Mouse (Mus musculus) mouse trophoblast stem cell (cell line): ENCODE results near the gene Calr4.

Source experiments
- in situ Hi-C, 2 experiments: fragments of 300-500 bp; cut with MseI, MboI; formaldehyde crosslinking; loops; 2 replicates in 1 of 2; 3 replicates in 1 of 2; pipeline ENCODE4 v1.15.1; 2025

Calr4 gene

DNA sequence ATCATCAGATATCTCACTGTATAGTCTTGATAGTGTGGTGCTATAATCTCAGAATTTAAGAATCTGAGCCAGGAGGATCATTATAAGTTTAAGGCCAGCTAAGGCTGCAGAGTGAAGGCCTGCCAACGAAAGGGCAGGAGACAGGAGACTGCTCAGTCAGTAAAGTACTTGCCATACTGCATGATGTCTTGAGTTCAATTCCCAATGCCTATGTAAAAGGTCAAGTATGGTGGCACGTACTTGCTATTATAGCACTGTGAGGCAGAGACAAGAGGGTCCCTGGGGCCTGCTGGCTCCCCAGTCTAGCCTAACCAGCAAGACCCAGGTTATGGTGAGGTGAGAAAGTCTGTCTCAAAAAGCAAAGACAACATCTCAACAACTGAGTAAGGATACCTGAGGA lies at the start of gene Calr4:
TSS of gene Calr4 (plus strand) at position 301 of the 400 bp plus-strand sequence.
- in situ Hi-C loops: no loop called here

DNA sequence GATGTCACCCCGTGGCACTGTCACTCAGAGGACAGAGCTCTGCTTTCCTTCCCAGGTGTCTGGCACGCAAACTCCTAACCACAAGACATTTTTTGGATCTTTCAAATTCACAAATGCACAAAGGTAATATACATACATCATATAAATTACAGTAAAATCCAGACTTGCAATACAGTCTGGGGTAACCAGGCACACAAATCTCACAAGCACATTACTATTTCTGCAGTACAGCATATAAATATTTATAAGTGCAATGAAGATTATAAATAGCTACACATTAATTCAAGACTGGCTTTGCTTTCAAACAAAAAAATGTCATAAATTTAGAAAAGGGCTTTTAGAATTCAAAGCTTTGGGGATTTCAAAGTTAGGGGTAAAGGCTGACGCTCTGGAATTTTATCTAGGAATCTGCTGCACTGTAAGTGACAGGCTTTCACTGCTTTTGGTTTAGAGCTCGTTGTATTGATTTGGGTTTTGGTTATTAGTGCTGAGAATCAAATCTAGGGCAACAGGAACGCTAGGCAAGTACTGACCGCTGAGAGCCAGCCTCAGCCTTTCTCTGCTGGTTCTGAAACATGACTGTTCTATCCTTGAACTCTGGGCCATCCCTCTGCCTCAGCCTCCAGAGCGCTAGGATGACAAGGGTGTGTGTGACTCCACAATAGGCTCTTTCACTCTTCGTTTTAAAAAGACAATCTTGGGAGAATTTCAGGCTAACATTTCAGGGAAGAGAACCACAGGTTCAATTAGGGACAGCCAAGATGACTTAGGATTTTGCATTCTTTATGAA lies 48.5 kb upstream of the Calr4 start:
- in situ Hi-C loops: no loop called here

DNA sequence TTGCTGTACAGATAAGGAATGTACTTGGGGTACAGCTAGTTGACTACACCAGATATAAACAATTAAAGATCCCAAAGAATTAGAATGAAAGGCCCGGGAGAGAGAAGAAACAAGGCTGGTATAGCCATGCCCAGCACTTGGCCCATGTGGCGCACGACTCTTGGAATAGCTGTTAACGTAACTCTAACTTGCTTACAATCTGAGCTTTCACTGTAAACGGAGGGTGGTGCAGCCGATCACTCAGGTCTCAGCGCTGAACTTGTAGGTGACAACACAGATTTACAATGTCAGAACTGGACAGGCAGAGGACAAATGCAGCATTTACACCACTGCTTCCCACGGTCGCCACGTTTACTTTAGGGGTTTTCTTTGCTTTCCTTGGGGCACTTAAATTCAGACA lies 42.7 kb upstream of the Calr4 start:
- in situ Hi-C loops: no loop called here

DNA sequence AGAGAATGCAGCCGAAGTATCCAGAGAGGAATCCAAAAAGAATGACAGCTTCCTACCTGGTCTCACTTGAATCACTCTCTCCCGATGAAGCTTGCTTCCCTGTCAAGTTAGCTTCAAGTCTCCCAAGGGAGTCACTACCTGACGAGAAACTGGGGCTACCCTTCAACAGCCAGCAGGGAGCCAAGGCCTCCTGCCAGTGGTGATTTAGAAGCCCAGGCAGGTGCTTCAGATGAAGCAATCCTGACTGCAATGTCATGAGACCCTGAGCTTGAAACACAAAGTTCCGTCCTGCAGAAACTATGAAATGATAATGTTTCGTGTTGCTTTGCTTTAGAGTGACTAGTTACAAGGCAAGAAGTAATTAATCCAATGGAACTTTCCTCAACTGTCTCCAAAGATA lies 40.4 kb upstream of the Calr4 start:
- in situ Hi-C loops: no loop called here

DNA sequence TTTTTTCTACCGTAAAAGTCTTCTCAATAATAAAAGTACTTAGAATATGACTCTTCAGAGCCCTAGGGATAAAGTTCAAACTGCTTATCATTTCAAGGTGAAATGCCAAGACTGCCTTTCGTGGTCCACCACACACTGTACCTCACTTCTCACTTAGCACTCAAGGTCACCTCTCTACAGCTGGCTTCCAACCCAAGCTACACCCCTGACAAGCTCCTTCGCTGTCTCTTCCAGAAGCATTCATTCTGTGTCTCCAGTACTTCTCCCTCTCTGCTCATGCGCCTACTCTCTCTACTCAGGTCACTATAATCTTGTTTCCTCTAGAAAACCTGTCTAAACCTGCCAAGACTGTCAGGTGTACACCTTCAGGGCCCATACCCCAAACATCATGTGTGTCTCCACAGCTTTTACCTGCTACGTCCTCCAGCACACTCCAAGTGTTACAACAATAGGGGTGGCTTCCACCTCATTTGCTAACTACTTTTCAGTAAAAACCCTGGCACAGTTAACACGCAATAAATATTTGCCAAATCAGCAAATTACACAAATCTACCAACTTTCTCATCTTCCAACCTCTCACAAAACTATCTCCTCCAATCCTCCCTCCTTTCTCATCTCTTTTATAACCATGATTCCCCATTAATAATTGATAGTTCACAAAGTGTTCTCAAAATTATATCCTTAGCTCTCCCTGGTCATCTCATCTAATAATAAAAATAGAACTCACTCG lies 38.2 kb upstream of the Calr4 start:
- in situ Hi-C loops: no loop called here

DNA sequence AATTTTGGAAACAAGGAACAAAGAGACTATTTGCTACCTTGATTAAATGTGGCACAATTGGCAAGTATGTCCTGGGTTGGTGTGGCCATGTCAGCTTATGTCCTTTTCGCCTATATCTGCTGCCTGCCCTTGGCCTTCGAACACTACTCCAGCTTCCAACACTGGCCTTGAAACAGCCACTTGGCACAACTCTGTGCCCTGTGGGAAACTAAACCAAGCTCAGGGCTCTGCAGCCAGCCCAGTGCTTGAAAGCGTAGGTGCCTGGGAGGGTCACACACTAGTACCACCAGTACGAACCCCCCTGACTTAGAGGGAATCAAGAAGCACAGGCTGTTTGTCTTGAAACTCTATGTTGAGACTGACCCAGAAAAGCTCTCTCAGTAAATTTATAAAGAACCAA lies 35.2 kb upstream of the Calr4 start:
- in situ Hi-C loops: no loop called here

DNA sequence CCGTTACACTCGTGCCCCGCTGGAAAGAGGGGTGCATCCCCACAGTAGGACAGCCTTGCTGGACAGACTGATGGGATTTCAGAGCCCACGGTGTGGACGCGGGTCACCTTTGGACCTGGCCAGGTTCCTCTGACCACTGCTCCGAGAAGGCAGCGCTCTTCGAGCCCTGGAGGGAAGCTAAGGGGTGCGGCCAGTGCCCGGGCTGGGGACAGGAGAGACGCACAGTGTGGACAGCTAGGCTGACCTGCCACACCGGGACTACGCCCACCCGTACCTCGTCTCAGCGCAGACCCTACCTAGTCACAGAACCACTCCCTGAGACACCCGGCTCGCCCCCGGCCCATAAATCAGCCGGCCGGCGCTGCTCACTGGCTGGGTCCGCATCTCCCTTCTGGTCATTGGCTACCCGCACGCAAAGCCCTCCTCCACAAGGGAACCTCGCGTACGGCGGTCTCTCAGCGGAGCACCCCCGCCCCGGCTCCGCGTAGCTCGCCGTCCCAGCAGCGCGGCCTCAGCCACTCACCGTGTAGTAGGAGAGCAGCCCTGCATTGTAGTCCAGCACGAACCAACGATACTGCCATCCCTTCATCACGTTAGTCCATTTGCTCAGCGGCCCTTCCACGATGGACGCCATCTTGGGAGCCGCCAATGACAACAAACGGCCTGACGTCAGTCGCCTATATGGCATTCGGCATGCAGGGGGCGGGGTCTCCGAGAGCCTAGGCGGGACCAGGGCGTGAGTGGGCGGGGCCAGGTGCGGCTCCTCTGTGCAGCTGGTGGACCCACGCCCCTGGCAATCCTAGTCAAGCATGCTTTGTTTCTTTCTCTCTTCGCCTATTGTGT lies 32.5 kb upstream of the Calr4 start, which contains the start of gene Osbpl9:
TSS of gene Osbpl9 (minus strand) at position 691 of the 843 bp plus-strand sequence.
- in situ Hi-C loops: no loop called here

DNA sequence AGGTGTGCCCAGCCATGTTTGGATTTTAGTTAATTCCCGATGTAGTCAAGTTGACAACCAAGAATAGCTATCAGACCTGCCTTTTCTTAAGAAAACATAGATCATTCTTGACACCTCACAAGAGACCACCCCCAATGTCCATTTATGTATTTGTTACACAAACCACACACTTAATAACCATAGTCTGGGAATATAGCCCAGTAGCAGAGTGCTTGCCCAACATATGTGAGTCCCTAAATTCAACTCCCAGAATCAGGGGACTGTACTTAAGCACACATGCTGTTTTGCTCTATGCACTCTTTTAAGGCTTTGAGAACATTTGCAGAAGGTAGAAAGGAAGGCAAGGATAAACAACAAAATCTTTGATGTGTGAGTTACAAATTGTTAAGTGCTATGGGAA lies 30.4 kb upstream of the Calr4 start:
- in situ Hi-C loops: no loop called here

DNA sequence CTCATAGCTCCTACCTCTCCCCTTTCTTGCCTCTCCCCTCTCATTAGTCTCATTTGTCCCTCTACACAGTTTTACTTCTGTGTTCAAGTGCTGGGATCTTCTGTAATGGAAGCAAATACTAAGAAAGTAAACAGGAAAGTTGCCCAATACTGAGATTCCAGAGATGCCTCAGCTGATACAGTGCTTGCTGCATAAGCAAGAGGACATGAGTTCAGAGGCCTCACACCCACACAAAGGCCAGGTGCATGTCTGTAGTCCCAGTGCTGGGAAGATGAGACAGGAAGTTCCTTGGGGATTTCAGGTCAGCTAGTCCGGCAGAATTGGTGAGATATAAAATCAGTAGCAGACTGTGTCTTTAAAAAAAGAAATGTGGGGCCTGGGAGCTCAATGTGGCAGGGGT lies 29.9 kb upstream of the Calr4 start:
- in situ Hi-C loops: no loop called here

DNA sequence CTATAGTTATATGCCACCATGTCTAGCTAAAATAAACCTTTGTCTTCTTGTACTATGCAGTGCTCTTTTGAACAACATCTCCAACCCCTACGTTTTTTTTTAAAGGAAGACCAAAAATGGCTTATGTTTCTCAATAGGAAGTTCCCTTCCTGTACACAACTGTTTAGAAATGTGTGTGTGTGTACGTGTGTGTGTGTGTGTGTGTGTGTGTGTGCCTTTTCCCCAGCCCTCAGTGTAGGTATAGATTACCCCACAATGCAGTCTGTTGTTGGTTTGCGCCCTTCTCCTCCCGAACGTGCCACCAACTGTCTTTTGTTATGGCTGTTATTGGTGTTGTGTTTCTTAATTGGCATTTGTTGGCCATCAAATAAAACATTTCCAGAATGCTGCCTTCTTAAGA lies 26.8 kb upstream of the Calr4 start:
- in situ Hi-C loops: no loop called here

DNA sequence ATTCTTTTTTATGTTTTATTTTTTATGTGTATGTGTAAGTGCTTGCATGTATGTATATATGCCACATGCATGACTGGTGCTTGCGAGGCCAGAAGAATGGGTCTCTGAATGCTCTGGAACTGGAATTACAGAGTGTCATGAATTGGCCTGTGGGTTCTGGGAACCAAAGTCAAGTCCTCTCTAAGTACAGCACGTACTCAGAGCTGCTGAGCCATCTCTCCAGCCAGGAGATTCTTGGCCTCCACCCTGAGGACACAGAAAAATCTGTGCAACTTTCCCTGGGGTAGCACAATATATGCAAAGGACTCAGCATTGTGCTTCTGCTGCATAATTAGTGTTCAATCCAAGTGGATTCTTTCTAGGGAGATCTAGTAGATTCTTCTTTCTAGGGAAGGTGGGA lies 24.0 kb upstream of the Calr4 start:
- in situ Hi-C loops: no loop called here

DNA sequence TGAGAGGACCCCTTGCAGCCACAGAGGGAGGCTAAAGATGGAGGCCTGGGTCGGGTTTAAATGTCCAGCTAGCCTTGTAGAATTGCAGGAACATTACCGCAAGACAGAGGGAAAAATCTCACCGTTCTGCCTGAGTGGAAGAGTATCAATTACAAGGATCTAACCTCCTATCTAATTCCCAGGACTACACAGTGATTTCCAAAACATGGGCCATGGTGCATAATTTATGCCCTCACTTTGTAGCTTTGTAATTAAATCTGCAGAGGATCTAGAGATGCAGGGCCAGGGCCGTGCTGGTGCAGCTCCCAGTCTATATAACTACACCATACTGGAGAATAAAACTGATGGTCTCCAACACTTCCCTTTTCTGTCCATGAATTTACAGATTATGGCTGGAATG lies 23.4 kb upstream of the Calr4 start:
- in situ Hi-C loops: no loop called here

DNA sequence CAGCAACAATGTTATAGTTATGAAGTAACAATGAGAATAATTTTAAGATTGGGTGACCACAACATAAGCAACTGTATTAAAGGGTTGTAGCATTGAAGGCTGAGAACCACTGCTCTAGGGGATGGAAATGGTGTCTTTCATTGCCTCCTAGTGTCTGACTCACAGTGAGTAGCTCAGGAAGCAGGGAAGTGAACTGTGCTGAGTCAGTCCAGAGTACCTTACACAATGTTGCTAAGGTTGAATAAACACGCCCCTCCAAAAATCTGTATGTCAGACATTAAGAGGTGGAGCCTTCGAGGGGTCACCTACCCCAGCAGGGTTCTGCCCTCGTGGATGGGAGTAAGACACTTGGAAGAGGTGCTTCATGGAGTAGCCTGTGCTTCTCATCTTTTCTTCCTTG lies 20.3 kb upstream of the Calr4 start:
- in situ Hi-C loops: no loop called here

DNA sequence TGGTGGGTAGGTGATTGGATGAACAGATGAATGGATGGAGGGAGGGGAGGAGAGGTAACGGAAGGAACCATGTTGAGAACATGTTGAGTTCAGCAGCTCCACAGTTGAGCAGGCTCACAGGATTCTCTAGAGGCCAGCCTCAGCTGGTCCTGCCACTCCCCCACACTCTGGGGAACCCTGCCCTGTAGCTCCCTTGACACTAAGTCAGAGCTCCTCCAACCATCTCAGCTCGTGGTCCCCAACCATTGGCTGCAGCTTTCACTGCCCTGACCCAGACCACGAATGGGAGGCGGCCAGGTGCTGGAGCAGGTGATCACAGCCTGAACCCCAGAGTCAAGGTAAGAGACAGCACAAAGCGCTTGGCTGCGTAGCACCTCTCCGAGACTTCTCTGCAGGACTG lies 16.3 kb upstream of the Calr4 start:
- in situ Hi-C loops: no loop called here

DNA sequence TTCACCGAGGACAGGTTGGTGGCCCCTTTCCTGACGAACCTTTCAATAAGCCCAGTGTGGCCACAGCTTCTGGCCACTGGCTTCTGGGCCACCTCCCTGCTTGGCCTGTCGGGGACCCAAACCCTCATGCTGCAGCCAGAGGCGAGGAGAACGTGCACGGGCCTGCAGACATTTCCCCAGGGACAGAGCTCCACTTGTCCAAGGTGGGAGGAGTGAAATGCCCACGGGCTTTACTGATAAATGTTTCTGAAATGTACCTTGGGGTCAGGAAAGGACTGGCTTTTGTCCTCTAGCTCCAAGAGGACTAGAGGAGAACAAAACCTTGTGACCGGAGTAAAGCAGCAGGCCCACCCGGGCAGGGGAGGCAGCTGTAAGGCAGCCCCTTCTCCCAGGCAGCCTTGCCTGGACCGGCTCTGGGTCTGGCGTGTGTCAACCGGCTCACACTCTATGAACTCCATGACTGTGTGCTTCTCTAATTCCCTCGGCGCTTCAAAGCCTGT lies 13.8 kb upstream of the Calr4 start:
- in situ Hi-C loops: no loop called here

DNA sequence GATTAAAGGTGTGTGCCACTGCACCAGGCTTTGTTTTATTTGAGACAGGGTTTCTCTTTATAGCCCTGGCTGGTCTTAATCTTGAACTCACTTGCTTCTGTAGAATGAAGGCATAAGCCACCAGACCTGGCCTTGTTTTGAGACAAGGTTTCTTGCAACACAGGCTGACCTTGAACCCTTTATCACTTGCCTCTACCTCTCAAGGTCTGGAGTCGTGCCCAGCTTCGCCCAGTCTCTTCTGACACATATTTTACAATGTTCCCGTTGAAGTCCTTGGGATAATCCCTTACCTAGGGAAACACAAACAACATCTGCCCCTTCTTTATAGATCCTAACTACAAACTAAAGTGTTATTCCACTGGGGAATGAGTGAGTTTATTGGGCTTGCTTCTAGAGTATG lies 12.3 kb upstream of the Calr4 start:
- in situ Hi-C loops: no loop called here

DNA sequence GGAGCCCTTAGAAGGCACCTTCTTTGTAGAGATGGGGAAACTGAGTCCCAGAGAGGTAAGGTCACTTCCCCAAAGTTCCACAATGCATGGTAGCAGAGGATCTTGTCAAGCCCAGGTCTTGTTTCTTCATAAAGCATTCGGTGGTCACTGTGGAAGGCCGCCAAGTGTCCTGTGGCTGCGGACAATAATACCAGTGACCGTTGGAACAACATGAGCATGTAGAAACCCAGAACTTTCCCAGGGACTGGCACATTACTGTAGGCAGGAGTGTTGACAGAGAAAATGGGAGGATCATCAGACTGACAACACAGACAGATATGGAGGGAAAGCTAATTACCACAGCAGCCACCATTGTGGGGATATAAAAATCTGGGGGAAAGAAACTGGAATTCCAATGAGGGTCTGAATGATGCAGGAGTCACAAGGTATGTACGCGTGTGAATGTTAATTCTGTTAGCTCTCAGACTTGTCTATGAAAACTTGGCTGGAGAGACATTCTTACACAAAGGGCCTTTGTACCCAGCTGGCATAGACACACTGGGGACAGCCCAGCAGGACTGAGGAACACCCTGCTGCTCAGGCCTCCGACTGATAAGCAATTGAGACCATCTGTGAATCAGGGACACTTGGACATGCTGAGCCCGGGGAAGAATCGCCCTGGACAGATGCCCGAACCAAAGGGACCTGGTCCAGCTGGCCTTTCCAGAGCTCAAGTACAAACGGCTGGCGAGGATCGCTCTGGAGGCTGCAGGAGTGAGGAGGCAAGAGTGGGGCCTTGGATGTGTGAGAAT lies 9.3 kb upstream of the Calr4 start:
- in situ Hi-C loops: no loop called here

DNA sequence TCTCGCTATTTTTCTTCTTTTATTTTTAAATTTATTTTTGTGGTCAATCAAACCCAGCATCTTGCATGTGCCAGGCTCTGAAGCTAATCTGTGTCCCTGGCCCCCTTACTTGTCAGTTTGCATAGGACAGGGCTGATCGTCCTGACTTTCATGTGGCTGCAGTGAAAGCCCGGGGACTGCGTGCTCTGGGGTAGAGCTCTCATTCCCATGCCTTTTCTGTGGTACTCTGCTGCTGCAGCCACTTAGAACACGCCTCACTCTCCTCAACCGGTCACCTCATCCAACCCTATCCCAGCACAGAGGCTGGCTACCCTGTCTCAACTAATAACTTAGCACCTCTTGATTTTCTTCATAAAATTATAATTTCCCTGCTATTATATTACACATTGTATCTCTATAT lies 8.7 kb upstream of the Calr4 start:
- in situ Hi-C loops: no loop called here

DNA sequence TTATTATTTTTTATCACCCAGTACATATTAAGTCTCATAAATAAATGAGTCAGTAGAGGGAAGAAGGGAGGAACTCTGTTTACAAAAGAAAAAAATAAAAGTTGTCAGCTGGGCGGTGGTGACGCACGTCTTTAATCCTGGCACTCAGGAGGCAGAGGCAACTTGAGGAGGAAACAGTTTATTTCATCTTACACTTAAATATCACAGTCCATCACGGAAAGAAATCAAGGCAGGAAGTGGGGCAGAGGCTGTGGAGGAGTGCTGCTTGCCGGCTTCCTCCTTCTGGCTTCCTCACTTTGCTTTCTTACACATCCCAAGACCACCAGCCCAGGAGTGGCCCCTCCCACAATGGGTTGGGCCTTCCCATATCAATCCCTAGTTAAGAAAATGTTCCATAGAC lies 8.2 kb upstream of the Calr4 start:
- in situ Hi-C loops: no loop called here

DNA sequence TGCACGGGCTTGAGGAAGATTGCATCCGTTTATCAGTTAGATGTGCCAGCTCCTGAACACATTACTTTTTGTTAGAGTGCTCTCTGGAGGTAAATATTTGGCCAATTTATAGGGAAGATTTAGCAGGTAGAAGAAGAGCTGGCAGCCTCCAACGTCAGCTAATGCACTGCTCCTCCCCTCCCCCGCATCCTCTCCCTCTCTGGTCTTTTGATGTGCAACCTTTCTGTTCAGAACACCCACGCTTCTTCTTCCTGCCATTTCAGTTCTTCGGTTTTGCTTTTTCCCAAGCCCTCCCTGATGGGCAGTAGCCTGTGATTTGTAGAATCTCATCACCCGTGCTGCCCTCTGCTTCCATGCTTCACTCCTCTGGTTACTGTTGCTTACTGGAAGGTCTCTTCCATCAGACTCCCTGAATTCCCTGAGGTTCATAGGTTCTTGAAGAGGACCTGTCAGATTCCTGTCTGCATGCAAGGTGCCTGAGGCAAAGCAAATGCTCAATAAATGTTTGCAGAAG lies 4.5 kb upstream of the Calr4 start:
- in situ Hi-C loops: no loop called here

DNA sequence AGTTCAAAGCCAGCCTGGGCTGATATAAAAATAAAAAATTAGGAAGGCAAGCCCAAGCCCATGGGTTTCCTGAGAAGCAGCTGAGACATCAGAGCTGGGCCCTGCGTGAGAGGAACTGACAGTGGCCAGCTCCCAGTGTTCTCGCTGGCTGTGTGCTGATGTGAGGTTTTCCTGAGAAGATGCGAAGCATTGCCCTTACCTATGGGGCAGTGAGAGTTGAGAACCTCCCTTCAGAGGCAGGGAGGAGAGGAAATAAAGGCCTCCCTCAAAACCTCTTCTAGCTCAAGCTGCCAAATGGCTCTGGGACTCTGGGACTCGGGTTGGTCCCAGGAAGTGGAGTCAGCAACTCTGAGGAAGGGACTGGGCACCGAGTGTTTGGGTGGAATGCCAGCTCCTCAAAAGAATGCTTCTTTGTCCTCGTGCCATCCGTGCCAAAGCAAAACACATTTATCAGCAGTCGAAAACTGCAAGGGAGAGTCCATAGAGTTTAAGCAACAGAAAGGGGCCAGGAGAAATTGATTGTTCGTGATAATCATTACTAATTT lies 593 bp downstream of the Calr4 start:
- in situ Hi-C loops: no loop called here
